Mouse (Mus musculus): ENCODE data around the gene Ptx3.

- TF ChIP-seq CTCF (IDR thresholded peaks at IDR 0.05; ENCODE audit: extremely low read depth, insufficient read depth, insufficient read length, insufficient replicate concordance) (no peak), POLR2A (IDR thresholded peaks at IDR 0.05; ENCODE audit: low read depth, low read length) (no peak)
Measured at GRCm38 (mm10) chr3:66263270-66263669, 43.6 kb downstream of the Ptx3 start.
